Mouse (Mus musculus): ENCODE data around the gene Srgap1. TPM values are rescaled to one million over a fixed set of nuclear protein-coding genes. Genes with fewer than 3 reads are reported as not detected.

Srgap1 gene
- polyA plus RNA-seq, 1 experiment, result 1.6 TPM

DNA sequence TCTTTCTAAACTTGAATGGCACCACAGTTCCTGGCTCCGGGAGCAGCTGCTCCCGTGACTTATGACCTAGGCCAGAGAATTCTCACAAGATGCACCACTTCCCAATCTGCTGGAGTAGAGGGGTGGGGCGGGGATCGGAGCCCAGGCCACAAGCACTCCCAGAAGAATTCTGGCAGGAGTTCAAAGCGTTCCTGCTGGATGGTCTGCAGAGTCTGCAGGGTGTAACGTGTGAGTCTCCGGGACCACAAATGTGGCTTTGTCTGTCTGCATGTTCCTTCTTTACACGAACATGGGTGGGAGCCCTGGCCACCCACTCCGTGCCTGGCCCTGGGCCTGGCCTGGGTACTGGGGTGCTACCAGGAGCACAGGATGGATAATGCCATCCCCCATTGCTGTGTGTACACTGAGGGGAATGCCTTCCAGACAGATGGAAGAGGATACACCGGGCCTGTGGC is 28.5 kb downstream of the Srgap1 start:
- TF ChIP-seq POLR2A (IDR thresholded peaks at IDR 0.05; ENCODE audit: low read depth, low read length) (no peak), CTCF (IDR thresholded peaks at IDR 0.05; ENCODE audit: extremely low read depth, insufficient read length, insufficient replicate concordance, low read depth, low read length) (no peak)
- H3K4me3 ChIP-seq (ENCODE audit: low read depth, low read length), result no peak overlapping the region
- WGBS, result 25% methylated on average over 10 of the region's 10 CpGs
- H3K36me3 ChIP-seq (ENCODE audit: control insufficient read depth, insufficient read depth, low read length), result no peaks in the 10 kb centered on the region
- H3K27ac ChIP-seq (ENCODE audit: insufficient read depth, low read depth, low read length), result no peak overlapping the region
- no peaks in the 10 kb centered on the region for H3K27me3 ChIP-seq (ENCODE audit: control insufficient read depth, insufficient read depth, low read length)
- H3K4me1 ChIP-seq (ENCODE audit: control insufficient read depth, insufficient read depth, insufficient read length, low read length), result 0 out of 2 replicates have a peak, but pooled peaks cover 5% of the 10 kb centered on the region

DNA sequence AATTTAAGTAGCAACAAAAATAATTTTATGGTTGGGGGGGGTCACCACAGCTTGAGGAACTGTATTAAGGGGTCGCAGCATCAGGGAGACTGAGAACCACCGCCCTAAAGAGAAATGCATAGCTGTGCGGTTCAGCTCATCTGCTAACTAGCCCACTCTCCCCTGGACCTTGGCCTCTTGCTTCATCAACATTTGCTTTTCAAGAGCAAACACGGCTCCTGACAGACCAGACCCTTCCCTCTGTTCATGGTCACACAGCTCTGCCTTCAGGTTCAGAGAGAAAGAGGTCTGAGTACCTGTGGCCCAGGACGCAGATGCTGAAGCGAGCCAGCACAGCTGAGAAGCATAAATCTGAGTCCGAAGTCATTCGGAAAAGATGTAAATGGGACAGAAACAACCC is 29.4 kb downstream of the Srgap1 start:
- 40% methylated on average over 8 of the region's 8 CpGs for WGBS
- Histone ChIP-seq H3K4me3 (ENCODE audit: low read depth, low read length) (no peak overlapping the region), H3K36me3 (ENCODE audit: control insufficient read depth, insufficient read depth, low read length) (no peaks in the 10 kb centered on the region), H3K4me1 (ENCODE audit: control insufficient read depth, insufficient read depth, insufficient read length, low read length) (0 out of 2 replicates have a peak, but pooled peaks cover 5% of the 10 kb centered on the region), H3K27ac (ENCODE audit: insufficient read depth, low read depth, low read length) (no peak overlapping the region), H3K27me3 (ENCODE audit: control insufficient read depth, insufficient read depth, low read length) (no peaks in the 10 kb centered on the region)
- no peak for TF ChIP-seq POLR2A (IDR thresholded peaks at IDR 0.05; ENCODE audit: low read depth, low read length)

DNA sequence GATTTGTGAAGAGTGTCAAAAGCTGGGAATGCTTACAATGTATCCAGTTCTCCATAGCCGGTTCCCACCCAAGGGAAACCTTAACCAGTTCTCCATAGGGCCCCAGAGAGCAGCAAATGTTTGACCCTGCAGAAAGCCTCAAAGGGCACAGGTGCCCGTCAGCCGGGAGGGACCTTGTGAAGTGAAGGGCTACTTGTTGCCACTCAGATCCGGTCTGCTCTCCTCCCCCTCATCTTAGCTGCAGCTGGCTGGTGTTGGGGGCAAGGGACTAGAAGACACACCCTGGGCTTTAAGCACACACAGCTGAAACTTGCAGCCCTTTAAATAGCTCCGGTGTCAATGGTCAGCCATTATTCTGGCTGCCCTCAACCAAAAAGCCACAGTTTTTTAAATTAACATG is 30.1 kb downstream of the Srgap1 start:
- WGBS, result 32% methylated on average over 5 of the region's 5 CpGs
- Histone ChIP-seq H3K4me1 (ENCODE audit: control insufficient read depth, insufficient read depth, insufficient read length, low read length) (0 out of 2 replicates have a peak, but pooled peaks cover 5% of the 10 kb centered on the region), H3K27ac (ENCODE audit: insufficient read depth, low read depth, low read length) (no peak overlapping the region), H3K27me3 (ENCODE audit: control insufficient read depth, insufficient read depth, low read length) (no peaks in the 10 kb centered on the region), H3K36me3 (ENCODE audit: control insufficient read depth, insufficient read depth, low read length) (no peaks in the 10 kb centered on the region), H3K4me3 (ENCODE audit: low read depth, low read length) (no peak overlapping the region)
- TF ChIP-seq POLR2A (IDR thresholded peaks at IDR 0.05; ENCODE audit: low read depth, low read length), result no peak
- TF ChIP-seq CTCF (IDR thresholded peaks at IDR 0.05; ENCODE audit: extremely low read depth, insufficient read length, insufficient replicate concordance, low read depth, low read length), result no peak

DNA sequence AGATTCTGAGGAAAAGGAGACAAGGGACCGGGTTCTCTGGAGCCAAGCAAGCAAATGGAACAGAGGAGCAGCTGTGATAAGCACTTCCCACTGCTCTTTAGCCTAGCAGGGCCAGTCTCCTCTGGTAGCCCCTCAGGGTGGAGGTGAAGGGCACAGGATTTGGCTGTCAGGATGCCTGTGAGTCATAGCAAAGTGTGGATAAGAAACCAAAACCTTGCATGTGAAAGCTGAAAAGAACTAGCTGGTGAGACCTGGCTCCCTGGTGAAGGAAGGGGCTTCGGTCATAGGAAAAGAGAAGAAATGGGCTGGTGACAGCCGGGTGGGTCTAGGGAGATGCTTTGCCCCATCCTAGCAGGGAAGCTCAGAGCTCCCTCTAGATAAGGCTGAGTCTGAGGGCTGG is 30.5 kb downstream of the Srgap1 start:
- Histone ChIP-seq H3K27ac (ENCODE audit: insufficient read depth, low read depth, low read length) (no peak overlapping the region), H3K4me1 (ENCODE audit: control insufficient read depth, insufficient read depth, insufficient read length, low read length) (0 out of 2 replicates have a peak, but pooled peaks cover 5% of the 10 kb centered on the region), H3K36me3 (ENCODE audit: control insufficient read depth, insufficient read depth, low read length) (no peaks in the 10 kb centered on the region), H3K4me3 (ENCODE audit: low read depth, low read length) (no peak overlapping the region), H3K27me3 (ENCODE audit: control insufficient read depth, insufficient read depth, low read length) (no peaks in the 10 kb centered on the region)
- 87% methylated on average over 3 of the region's 3 CpGs for WGBS
- TF ChIP-seq CTCF (IDR thresholded peaks at IDR 0.05; ENCODE audit: extremely low read depth, insufficient read length, insufficient replicate concordance, low read depth, low read length) (no peak), POLR2A (IDR thresholded peaks at IDR 0.05; ENCODE audit: low read depth, low read length) (no peak)

DNA sequence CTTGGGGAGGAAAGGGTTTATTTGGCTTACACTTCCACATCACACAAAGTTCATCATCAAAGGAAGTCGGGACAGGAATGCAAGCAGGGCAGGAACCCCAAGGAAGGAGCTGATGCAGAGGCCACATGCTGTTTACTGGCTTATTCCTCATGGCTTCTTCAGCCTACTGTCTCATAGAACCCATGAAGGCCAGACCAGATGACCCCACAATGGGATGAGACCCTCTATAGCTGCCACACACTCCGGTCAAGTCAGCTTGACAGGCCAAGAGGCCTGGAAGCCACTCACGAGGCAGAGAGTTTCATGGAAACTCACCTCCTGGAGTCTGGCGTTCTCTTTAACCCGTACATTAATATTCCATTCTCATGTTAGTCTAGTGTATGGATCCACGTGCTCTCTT is 34.8 kb downstream of the Srgap1 start:
- Histone ChIP-seq H3K4me3 (ENCODE audit: low read depth, low read length) (no peak overlapping the region), H3K4me1 (ENCODE audit: control insufficient read depth, insufficient read depth, insufficient read length, low read length) (no peaks in the 10 kb centered on the region), H3K27me3 (ENCODE audit: control insufficient read depth, insufficient read depth, low read length) (no peaks in the 10 kb centered on the region), H3K27ac (ENCODE audit: insufficient read depth, low read depth, low read length) (no peak overlapping the region), H3K36me3 (ENCODE audit: control insufficient read depth, insufficient read depth, low read length) (no peaks in the 10 kb centered on the region)
- 78% methylated on average over 6 of the region's 6 CpGs for WGBS
- TF ChIP-seq CTCF (IDR thresholded peaks at IDR 0.05; ENCODE audit: extremely low read depth, insufficient read length, insufficient replicate concordance, low read depth, low read length) (no peak), POLR2A (IDR thresholded peaks at IDR 0.05; ENCODE audit: low read depth, low read length) (no peak)

DNA sequence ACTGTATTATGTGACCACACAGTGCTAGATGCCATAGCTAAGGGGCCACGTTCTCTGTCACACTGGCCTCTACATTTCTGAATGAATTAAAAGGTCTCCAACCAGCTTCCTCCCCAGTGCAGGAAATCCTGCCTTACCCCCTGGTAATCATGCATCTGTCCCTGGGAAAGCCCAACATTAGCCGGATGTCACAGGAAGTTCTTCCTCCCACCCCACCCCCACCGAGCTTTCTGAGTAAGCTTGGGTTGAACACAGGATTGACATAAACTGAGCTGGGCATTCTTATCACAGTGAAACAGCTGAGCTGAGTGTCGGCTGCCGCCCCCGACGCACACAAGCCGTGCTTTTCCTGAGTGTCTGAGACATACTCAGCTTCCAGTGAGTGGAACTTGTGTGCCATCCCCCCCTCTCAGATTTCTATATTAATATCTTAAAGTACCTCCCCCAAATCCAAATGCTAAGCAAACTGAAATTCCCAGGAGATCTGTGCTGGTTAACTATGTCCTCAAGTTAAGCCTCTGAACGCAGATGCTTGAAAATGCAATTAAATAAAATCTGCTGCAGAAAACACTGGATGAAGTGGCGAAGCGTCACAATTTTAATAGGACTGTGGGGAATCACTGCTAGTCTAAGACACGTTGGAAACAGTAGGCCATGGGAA is 38.3 kb downstream of the Srgap1 start:
- Histone ChIP-seq H3K27ac (ENCODE audit: insufficient read depth, low read depth, low read length) (no peak overlapping the region), H3K27me3 (ENCODE audit: control insufficient read depth, insufficient read depth, low read length) (no peaks in the 10 kb centered on the region), H3K4me3 (ENCODE audit: low read depth, low read length) (no peak overlapping the region), H3K4me1 (ENCODE audit: control insufficient read depth, insufficient read depth, insufficient read length, low read length) (0 out of 2 replicates have a peak, but pooled peaks cover 3% of the 10 kb centered on the region), H3K36me3 (ENCODE audit: control insufficient read depth, insufficient read depth, low read length) (no peaks in the 10 kb centered on the region)
- TF ChIP-seq CTCF (IDR thresholded peaks at IDR 0.05; ENCODE audit: extremely low read depth, insufficient read length, insufficient replicate concordance, low read depth, low read length), result no peak
- no peak for TF ChIP-seq POLR2A (IDR thresholded peaks at IDR 0.05; ENCODE audit: low read depth, low read length)
- 48% methylated on average over 12 of the region's 12 CpGs for WGBS

DNA sequence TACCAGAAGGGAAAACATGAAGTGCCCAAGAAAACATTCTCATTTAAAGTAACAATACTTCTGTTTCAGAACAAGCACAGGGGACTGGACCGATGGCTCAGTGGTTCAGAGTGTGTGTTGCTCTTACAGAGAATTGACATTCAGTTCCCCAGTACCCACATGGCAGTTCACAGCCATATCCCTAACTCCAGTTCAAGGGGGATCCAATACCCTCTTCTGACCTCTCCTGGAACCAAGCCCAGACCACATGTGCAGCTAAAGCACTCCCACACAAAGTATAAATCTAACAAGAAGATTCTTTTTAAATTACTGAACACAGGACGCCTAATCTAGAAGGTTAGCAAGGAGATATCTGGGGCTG is 38.8 kb downstream of the Srgap1 start:
- H3K27me3 ChIP-seq (ENCODE audit: control insufficient read depth, insufficient read depth, low read length), result no peaks in the 10 kb centered on the region
- 60% methylated on average over 2 of the region's 2 CpGs for WGBS
- H3K4me3 ChIP-seq (ENCODE audit: low read depth, low read length), result no peak overlapping the region
- TF ChIP-seq CTCF (IDR thresholded peaks at IDR 0.05; ENCODE audit: extremely low read depth, insufficient read length, insufficient replicate concordance, low read depth, low read length), result no peak
- TF ChIP-seq POLR2A (IDR thresholded peaks at IDR 0.05; ENCODE audit: low read depth, low read length), result no peak
- H3K27ac ChIP-seq (ENCODE audit: insufficient read depth, low read depth, low read length), result no peak overlapping the region
- H3K36me3 ChIP-seq (ENCODE audit: control insufficient read depth, insufficient read depth, low read length), result no peaks in the 10 kb centered on the region
- 0 out of 2 replicates have a peak, but pooled peaks cover 3% of the 10 kb centered on the region for H3K4me1 ChIP-seq (ENCODE audit: control insufficient read depth, insufficient read depth, insufficient read length, low read length)
